Mouse (Mus musculus) C2C12 (cell line): ENCODE data around the gene Acsf3. TPM values are rescaled to one million over a fixed set of nuclear protein-coding genes. Genes with fewer than 3 reads are reported as not detected.

Experiments used
- H3K27me3 ChIP-seq: one replicate; pipeline ENCODE4 v1.6.1; 2011; ENCODE audit not compliant: control insufficient read depth, insufficient read depth, insufficient read length
- H3K36me3 ChIP-seq: one replicate; pipeline ENCODE4 v1.6.1; 2011; ENCODE audit not compliant: control insufficient read depth, insufficient read depth
- H3K4me3 ChIP-seq: one replicate; pipeline ENCODE4 v1.5.1; 2011; ENCODE audit warnings: mild to moderate bottlenecking, control low read depth; ENCODE audit not compliant: poor library complexity, insufficient read depth, severe bottlenecking
- H3K79me2 ChIP-seq: one replicate; pipeline ENCODE4 v1.6.1; 2011; ENCODE audit not compliant: control insufficient read depth, insufficient read depth
- H3K79me3 ChIP-seq: one replicate; pipeline ENCODE4 v1.6.1; 2011; ENCODE audit warnings: low read depth, control low read depth
- H3ac ChIP-seq: one replicate; pipeline ENCODE3; 2011; ENCODE audit warnings: low read depth; ENCODE audit not compliant: control insufficient read depth, insufficient read length
- CEBPB ChIP-seq: IDR thresholded peaks from one replicate; pipeline ENCODE4 v1.6.1; 2011; ENCODE audit warnings: low read depth, mild to moderate bottlenecking, control low read depth, moderate library complexity
- CTCF ChIP-seq: IDR thresholded peaks from one replicate; pipeline ENCODE4 v1.5.1; 2011; ENCODE audit not compliant: control insufficient read depth, insufficient read depth, insufficient read length
- FOSL1 ChIP-seq: IDR thresholded peaks from one replicate; pipeline ENCODE4 v1.8.0; 2011; ENCODE audit warnings: mild to moderate bottlenecking, low read length; ENCODE audit not compliant: poor library complexity, insufficient read depth, severe bottlenecking
- MAX ChIP-seq: IDR thresholded peaks from one replicate; pipeline ENCODE4 v1.6.1; 2011; ENCODE audit warnings: mild to moderate bottlenecking, control low read depth
- MYOD1 ChIP-seq: IDR thresholded peaks from one replicate; pipeline ENCODE4 v1.6.1; 2011; ENCODE audit warnings: low read depth; ENCODE audit not compliant: control insufficient read depth, insufficient read length
- MYOG ChIP-seq: IDR thresholded peaks from one replicate; pipeline ENCODE4 v1.6.1; 2011; ENCODE audit not compliant: control insufficient read depth, insufficient read length; ENCODE audit errors: extremely low read depth
- USF1 ChIP-seq: IDR thresholded peaks from one replicate; pipeline ENCODE4 v1.6.1; 2011; ENCODE audit warnings: low read depth, mild to moderate bottlenecking, control low read depth, moderate library complexity
- polyA plus RNA-seq: library from polyadenylated mRNA; unstranded; fragments of >200 nt; fragmentation: generic; extraction: Trizol; gene quantifications from one replicate; pipeline ENCODE4 v1.2.1, GENCODE M21; 2012; ENCODE audit warnings: missing spikeins

The Acsf3 gene
- polyA plus RNA-seq, 1 experiment = 6.1 TPM

DNA sequence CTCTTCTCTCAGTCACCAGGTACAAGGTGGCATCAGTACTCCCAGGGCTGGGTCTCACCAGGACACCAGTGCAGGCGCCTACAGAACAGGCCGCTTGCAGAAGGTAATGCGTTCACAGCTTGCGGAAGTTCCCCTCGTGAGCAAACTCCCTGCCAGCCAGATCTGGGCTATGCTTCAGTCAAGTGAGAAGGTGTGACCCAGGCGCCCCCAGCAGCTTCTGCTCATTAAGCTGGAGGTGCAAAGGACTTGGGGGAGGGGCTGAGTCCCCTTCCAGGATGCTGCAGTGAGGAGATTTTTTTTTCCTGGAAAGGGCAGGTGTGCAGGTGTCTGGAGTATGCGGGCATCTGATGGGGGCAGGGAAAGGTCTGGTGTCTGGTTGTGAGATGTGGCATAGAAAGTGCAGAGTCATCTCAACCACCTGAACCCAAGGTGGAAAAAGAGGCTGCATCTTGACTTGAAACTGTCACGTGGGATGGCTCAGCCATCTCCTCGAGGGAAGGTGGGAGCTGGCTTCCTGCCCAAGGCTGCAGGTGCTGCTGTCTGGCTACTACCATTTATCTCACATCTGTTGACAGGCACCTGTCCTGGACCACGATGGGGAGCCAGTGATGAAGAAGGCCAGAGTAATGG lies 2.7 kb upstream of the Acsf3 start:
- no peaks in the 10 kb centered on the region for H3K79me2 ChIP-seq
- H3ac ChIP-seq = no peak overlapping the region
- H3K36me3 ChIP-seq = no peaks in the 10 kb centered on the region
- H3K27me3 ChIP-seq = peaks cover 20% of the 10 kb centered on the region
- no peak overlapping the region for H3K4me3 ChIP-seq
- H3K79me3 ChIP-seq = no peaks in the 10 kb centered on the region
- no peak for TF ChIP-seq MYOD1
- TF ChIP-seq USF1 = no peak
- TF ChIP-seq MAX = no peak
- no peak for TF ChIP-seq CTCF
- TF ChIP-seq MYOG = no peak
- no peak for TF ChIP-seq FOSL1
- TF ChIP-seq CEBPB = no peak

DNA sequence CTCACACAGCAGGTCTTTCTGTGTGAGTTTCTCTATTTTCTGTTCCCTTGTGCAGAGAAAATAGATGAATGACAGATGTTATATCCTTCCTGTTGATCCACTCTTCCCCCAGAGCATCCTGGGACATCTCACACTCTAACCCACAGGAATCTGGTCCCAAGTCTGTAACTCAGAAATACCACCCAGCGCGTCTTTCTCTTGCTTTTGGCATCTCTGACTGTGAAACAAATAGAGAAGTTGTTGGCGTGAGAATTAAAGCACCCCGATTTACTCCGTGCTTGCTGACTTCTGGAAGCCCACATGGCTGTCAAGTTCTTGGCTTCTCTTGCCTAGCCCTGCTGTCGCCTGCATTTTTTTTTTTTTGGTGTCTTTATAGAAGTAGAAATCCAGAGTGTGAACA lies 2.4 kb downstream of the Acsf3 start:
- TF ChIP-seq MAX (no peak), CEBPB (no peak), MYOG (no peak), FOSL1 (no peak), MYOD1 (no peak), USF1 (no peak), CTCF (no peak)
- no peak overlapping the region for H3ac ChIP-seq
- no peaks in the 10 kb centered on the region for H3K36me3 ChIP-seq
- H3K79me3 ChIP-seq = no peaks in the 10 kb centered on the region
- no peak overlapping the region for H3K4me3 ChIP-seq
- H3K27me3 ChIP-seq = no peaks in the 10 kb centered on the region
- no peaks in the 10 kb centered on the region for H3K79me2 ChIP-seq

DNA sequence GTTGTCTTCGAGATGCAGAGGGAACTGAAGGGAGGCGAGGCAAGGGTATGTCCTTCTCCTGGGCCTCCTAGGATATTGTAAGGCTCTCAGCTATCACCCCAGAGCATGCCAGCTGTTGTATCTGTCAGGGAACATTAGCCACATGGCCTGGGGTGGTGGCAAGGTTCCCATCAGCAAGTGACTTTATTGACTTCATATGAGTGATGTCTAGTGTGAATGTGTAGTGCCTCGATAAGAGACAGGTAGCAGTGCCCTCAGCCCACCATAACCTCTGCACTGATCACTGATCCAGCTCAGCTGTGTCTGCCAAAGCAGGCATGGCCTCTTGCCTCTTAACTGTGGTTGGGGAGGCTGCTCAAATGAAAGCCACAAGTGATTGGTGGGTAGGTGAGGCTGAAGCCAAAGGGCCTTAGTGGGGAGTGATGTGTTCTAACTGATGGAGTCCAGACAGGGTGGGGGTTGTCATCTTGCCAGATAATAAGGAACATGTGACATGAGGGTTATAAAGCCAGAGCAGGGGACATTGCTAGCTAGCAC lies 3.5 kb downstream of the Acsf3 start:
- Histone ChIP-seq H3K4me3 (no peak overlapping the region), H3K27me3 (no peaks in the 10 kb centered on the region)
- no peak for TF ChIP-seq USF1
- TF ChIP-seq FOSL1 = no peak
- TF ChIP-seq MYOD1 = no peak
- no peak for TF ChIP-seq CTCF
- no peak for TF ChIP-seq MAX
- TF ChIP-seq CEBPB = no peak
- TF ChIP-seq MYOG = no peak

DNA sequence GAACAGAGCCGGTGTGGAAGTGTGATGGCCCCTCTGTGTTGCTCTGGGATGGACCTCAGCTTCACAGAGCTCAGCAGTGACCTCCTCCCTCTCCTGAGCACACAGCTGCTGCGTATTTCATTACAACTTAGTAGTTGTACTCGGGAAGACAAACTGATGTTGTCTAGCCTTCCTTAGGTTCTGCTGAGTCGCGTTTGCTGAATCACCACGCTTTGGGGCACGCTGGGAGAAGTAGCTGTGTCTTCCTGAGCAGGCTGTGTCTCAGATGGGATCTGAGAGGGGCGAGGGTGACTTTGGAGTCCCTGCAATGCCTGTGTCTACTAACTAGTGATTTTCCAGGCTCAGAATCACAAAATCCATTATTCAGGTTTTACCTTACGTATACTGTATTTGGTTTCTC lies 4.0 kb downstream of the Acsf3 start:
- Histone ChIP-seq H3K79me3 (no peaks in the 10 kb centered on the region), H3K36me3 (no peaks in the 10 kb centered on the region), H3ac (no peak overlapping the region), H3K79me2 (no peaks in the 10 kb centered on the region), H3K4me3 (no peak overlapping the region), H3K27me3 (no peaks in the 10 kb centered on the region)
- no peak for TF ChIP-seq CTCF
- TF ChIP-seq CEBPB = no peak
- no peak for TF ChIP-seq MYOD1
- no peak for TF ChIP-seq MAX
- no peak for TF ChIP-seq USF1
- TF ChIP-seq FOSL1 = no peak
- TF ChIP-seq MYOG = no peak

More for the DNA sequence above, 3.5 kb downstream of the Acsf3 start:
- no peaks in the 10 kb centered on the region for H3K79me2 ChIP-seq
- no peaks in the 10 kb centered on the region for H3K36me3 ChIP-seq
- no peak overlapping the region for H3ac ChIP-seq
- H3K79me3 ChIP-seq = no peaks in the 10 kb centered on the region

DNA sequence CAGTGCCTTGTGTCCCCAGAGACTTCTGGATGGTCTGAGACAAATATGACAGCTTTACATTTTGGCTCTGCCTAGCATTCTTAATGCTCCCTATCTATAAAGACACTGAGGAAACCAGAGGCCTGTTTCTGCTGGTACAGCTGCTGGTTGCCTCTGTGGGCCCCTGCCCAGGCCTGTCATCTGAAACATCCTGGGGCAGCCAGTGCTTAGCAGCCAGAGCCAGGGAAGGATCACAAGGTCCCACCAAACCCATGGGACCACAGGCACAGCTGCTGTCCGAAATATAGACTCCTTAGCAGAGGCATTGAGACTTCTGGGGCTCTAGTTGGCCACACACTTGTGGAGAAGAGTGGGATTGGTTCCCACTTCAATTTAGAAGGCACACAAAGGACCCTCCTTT lies 9.5 kb downstream of the Acsf3 start:
- H3ac ChIP-seq = no peak overlapping the region
- H3K27me3 ChIP-seq = no peaks in the 10 kb centered on the region
- TF ChIP-seq MYOD1 = no peak
- no peak for TF ChIP-seq USF1
- TF ChIP-seq CTCF = no peak
- TF ChIP-seq MYOG = no peak
- TF ChIP-seq CEBPB = no peak
- H3K4me3 ChIP-seq = no peak overlapping the region
- H3K36me3 ChIP-seq = no peaks in the 10 kb centered on the region
- H3K79me2 ChIP-seq = no peaks in the 10 kb centered on the region
- no peaks in the 10 kb centered on the region for H3K79me3 ChIP-seq

DNA sequence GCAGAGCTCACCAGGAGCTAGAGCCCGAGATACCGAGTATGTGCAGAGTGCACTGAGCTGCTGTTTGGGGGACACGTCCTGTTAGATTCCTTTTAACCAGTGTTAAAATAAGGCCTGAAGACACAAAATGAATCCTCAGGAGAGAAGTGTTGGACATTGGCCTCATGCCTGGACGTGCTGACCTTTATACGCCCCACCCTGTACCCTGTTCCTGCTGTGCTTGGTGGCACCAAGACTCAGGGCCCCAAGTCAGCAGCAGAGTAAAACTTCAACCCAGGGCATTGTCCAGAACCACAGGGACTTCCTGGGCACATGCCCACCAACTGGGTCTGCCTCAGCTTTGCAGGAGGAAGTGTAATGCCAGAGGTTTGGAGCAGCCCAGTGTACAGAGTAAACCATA lies 14.5 kb downstream of the Acsf3 start:
- no peaks in the 10 kb centered on the region for H3K36me3 ChIP-seq
- TF ChIP-seq MYOG (no peak), MAX (no peak), USF1 (no peak)

More for the DNA sequence above, 14.5 kb downstream of the Acsf3 start:
- Histone ChIP-seq H3K27me3 (no peaks in the 10 kb centered on the region), H3K4me3 (no peak overlapping the region), H3K79me2 (no peaks in the 10 kb centered on the region), H3ac (no peak overlapping the region), H3K79me3 (no peaks in the 10 kb centered on the region)
